Mouse (Mus musculus) cortical plate, adult 2 months (tissue): Measurements from ENCODE around the gene Ppil1.

Experiments used
- CTCF ChIP-seq: fragments of 200-500 bp; IDR thresholded peaks from 2 replicates; pipeline ENCODE4 v1.5.1; 2011; ENCODE audit warnings: mild to moderate bottlenecking, control low read depth, low read length; ENCODE audit not compliant: insufficient read depth; ENCODE audit errors: extremely low read depth
- POLR2A ChIP-seq: fragments of 200-500 bp; IDR thresholded peaks from 2 replicates; pipeline ENCODE4 v1.6.1; 2011; ENCODE audit warnings: mild to moderate bottlenecking, low read length, control low read depth; ENCODE audit not compliant: insufficient read depth; ENCODE audit errors: extremely low read depth

GRCm38 (mm10) chr17:29231109-29231508 is 32.9 kb downstream of the Ppil1 start:
- TF ChIP-seq CTCF (no peak), POLR2A (no peak)
